Mouse (Mus musculus): ENCODE measurements at regions not wholly inside any gene's neighbourhood (a gene's known extent, or its start where the extent isn't known, plus 50 kb on each side); places are given as distances from the start of the nearest gene placed in this dataset.

GRCm38 (mm10) chr9:112608932-112609331 lies 373.2 kb upstream of the Arpp21 start:
- peak; percentile 30 to 53 for DNase-seq (ENCODE audit: low spot score in 2 of 2)

DNA sequence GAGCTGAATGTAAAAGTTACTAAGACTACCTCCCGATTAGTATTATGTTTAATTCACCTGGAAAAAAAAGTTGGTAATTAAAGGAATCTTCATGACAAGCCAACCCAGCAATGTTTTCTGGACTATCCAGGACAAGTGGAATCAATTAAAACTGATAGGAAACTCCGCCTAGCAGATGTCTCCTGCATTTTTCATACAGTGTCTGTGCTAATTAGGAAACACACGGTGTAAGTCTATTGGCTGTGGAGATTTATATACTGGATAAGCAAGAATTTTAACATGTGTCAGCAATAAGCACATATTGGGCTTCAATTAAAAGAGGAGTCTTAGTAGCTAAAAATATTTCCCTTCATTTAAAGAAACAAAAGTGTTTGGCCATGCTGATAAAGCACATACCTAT lies 371.5 kb upstream of the Arpp21 start:
- DNase-seq (ENCODE audit: low spot score in 2 of 2), result no peak

GRCm38 (mm10) chr9:112595731-112596130 lies 360.0 kb upstream of the Arpp21 start:
- no peak for DNase-seq (ENCODE audit: low spot score in 2 of 2)

GRCm38 (mm10) chr9:112590241-112590640 lies 354.5 kb upstream of the Arpp21 start:
- no peak for DNase-seq (ENCODE audit: low spot score in 2 of 2)

- no peak for DNase-seq (ENCODE audit: low spot score in 2 of 2)
Observed at GRCm38 (mm10) chr9:112573316-112573715, 337.6 kb upstream of the Arpp21 start.

- no peak for DNase-seq (ENCODE audit: low spot score in 2 of 2)
Observed at GRCm38 (mm10) chr9:112561348-112561747, 325.6 kb upstream of the Arpp21 start.

- no peak for DNase-seq (ENCODE audit: low spot score in 2 of 2)
Observed at GRCm38 (mm10) chr9:112560226-112560625, 324.5 kb upstream of the Arpp21 start.

DNA sequence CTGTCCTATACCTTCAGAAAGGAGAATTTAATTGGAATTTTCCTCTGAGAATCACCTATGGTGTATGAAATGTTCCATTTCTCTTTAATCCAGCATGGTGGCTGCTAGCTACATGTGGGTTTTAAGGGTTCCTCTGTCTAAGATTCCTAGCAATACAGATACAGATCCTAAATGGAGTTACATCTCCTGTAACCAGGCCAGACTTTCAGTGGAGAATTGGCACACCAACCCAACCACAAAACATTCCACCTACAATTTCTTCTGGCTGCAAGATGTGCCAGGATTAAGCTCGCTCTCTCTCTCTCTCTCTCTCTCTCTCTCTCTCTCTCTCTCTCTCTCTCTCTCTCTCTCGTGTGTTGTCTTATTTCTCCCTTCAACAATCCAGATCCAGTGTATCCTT lies 302.2 kb upstream of the Arpp21 start:
- DNase-seq (ENCODE audit: low spot score in 2 of 2), result peak; percentile 9

- DNase-seq (ENCODE audit: low spot score in 2 of 2), result no peak
Observed at GRCm38 (mm10) chr9:112525377-112525776, 289.6 kb upstream of the Arpp21 start.

DNA sequence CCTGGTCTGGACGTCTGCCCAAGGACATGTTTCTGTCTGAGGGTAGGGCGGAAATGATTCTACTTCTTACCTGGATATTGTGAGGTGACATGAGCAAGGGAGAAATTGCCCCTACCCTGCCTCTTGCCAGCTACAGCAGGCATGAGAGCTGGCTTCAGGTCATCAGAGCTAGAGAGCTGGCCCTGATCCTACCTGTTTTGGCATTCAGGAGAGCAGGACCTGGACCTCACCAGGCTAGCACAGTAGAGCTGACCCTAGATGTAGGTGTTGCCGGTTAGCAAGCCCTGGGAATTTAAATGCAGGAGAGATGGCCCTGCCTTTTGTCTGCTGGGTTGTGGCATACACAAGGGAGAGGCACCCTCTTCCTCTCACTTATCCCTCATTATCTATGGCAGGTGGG lies 287.5 kb upstream of the Arpp21 start:
- DNase-seq (ENCODE audit: low spot score in 2 of 2), result no peak

DNA sequence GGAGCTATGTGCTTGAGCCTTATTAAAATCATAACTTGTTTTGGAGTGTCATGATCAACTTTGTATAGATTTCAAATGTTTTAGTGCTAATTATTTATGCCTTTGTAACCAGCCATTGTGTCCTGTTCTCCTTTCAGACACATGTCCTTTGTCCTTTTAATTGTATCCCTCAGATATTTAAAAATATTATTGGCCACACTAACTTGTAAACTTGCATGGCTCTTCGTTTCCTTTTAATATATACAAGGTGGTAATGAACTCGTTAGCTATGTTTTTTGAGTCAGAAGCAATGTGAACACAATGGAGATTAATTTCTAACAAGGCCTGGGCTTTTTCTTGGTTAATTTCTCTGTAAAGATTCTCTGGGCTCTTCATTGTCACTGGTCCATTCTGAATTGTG lies 275.0 kb upstream of the Arpp21 start:
- no peak for DNase-seq (ENCODE audit: low spot score in 2 of 2)

- no peak for DNase-seq (ENCODE audit: low spot score in 2 of 2)
Observed at GRCm38 (mm10) chr9:112506871-112507270, 271.1 kb upstream of the Arpp21 start.

GRCm38 (mm10) chr9:112498676-112499075 lies 262.9 kb upstream of the Arpp21 start:
- no peak for DNase-seq (ENCODE audit: low spot score in 2 of 2)

GRCm38 (mm10) chr9:112495930-112496527 lies 260.3 kb upstream of the Arpp21 start:
- no peak for DNase-seq (ENCODE audit: low spot score in 2 of 2)

GRCm38 (mm10) chr9:112490963-112491362 lies 255.2 kb upstream of the Arpp21 start:
- DNase-seq (ENCODE audit: low spot score in 2 of 2), result no peak

GRCm38 (mm10) chr9:112476644-112477043 lies 240.9 kb upstream of the Arpp21 start:
- DNase-seq (ENCODE audit: low spot score in 2 of 2), result no peak

- DNase-seq (ENCODE audit: low spot score in 2 of 2), result no peak
Observed at GRCm38 (mm10) chr9:112457594-112457993, 221.9 kb upstream of the Arpp21 start.

- peak; percentile 77 to 79 for DNase-seq (ENCODE audit: low spot score in 2 of 2)
Observed at GRCm38 (mm10) chr9:112454706-112455105, 219.0 kb upstream of the Arpp21 start.

DNA sequence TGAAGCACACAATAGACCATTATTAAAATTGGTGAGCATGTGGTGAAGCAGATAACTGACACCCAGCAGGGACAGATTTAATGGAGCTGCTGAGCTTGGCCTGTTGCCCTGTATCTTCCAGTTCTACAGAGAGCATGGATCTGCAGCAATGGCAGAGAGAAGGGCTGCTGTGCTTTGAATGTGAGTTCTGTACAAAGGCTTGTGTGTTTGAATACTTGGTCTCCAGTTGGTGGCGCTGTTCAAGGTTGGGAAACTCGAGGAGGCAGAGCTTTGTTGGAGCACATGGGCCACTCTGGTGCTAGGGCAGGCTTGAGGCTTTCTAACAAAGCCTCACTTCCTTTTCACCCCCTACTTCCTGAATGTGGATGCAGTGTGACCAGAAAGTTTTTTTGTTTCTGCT lies 211.8 kb upstream of the Arpp21 start:
- no peak for DNase-seq (ENCODE audit: low spot score in 2 of 2)

- no peak for DNase-seq (ENCODE audit: low spot score in 2 of 2)
Observed at GRCm38 (mm10) chr9:112446981-112447380, 211.2 kb upstream of the Arpp21 start.

GRCm38 (mm10) chr9:112446027-112446352 lies 210.3 kb upstream of the Arpp21 start:
- no peak for DNase-seq (ENCODE audit: low spot score in 2 of 2)

DNA sequence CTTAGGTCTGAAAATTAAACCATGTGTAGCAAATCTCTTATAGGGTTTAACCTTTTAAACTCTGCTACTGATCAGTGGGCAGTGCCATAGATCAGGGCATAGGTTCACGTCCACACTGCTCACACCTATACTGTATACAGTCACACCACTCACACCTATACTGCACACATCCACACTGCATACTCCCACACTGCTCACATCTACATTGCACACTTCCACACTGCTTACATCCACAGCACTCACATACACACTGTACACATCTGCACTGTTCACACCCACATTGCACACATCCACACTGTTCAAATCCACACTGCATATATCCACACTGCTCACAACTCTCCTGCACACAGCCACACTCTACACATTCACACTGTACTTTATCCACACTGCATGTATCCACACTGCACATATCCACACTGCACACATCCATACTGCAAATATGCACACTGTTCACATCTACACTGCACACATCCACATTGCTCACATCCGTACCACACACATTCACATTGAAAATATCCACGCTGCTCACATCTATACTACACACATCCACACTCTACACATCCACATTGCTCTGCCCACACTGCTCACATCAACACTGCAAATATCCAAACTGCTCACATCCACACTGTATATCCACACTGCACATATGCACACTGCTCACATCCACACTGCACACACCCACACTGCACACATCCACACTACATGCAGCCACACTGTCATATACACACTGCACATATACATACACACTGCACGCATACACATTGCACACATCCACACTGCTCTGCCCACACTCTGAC lies 209.7 kb upstream of the Arpp21 start:
- DNase-seq (ENCODE audit: low spot score in 2 of 2), result no peak

DNA sequence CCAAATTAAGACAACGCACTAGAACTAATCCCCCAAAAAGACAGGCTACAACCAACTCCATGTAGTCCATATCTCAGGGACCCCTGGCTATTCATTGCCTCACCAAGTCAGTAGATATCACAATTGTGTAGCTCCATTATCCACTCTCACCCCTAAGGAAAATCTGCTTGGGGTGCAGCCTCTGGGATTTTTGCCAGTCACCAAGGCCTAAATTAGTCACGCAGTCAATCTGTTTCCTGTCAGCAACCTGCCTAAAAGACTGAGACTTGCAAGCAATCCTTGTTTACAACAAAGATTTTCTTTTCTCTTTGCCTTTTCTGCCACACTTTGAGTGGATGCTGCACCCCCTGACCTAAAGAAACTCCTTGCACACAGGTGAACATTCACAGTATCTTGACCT lies 208.5 kb upstream of the Arpp21 start:
- peak in 1 of 2 experiments; percentile 31 for DNase-seq (ENCODE audit: low spot score in 2 of 2)

Data from left cerebral cortex, adult 18-20 months (tissue).